Mouse (Mus musculus): Measurements from ENCODE around the gene Efna3. TPM values are rescaled to one million over a fixed set of nuclear protein-coding genes. Genes with fewer than 3 reads are reported as not detected.

The Efna3 gene
- polyA plus RNA-seq, 1 experiment from 2014 or later = 29.2 TPM

GRCm38 (mm10) chr3:89284261-89284660 lies 38.5 kb downstream of the Efna3 start:
- no peaks in the 10 kb centered on the region for H3K36me3 ChIP-seq (ENCODE audit: control insufficient read depth, insufficient read depth, low read length)
- ATAC-seq (ENCODE audit: low FRiP score, low TSS enrichment) (no peak), DNase-seq (ENCODE audit: low spot score) (no peak)
- H3K9ac ChIP-seq (ENCODE audit: low read length) = no peak overlapping the region
- H3K4me2 ChIP-seq (replicated peaks; ENCODE audit: low read depth) = no peak overlapping the region
- no peak overlapping the region for H3K27ac ChIP-seq (replicated peaks)
- 0 out of 2 replicates have a peak, but pooled peaks cover 4% of the 10 kb centered on the region for H3K4me1 ChIP-seq (replicated peaks; ENCODE audit: control insufficient read depth, insufficient read depth)
- no peaks in the 10 kb centered on the region for H3K9me3 ChIP-seq (ENCODE audit: control insufficient read depth, low read length)
- no peak overlapping the region for H3K4me3 ChIP-seq (ENCODE audit: low read depth, low read length)
- no peaks in the 10 kb centered on the region for H3K27me3 ChIP-seq (ENCODE audit: control insufficient read depth, insufficient read depth, low read length)
- 80% methylated on average over 3 of the region's 3 CpGs for WGBS
- TF ChIP-seq EP300 (optimal IDR thresholded peaks at IDR 0.05) = no peak
- TF ChIP-seq CTCF (IDR thresholded peaks at IDR 0.05; ENCODE audit: low read depth) = no peak

- H3K4me2 ChIP-seq (replicated peaks; ENCODE audit: low read depth) = no peak overlapping the region
- ATAC-seq (ENCODE audit: low FRiP score, low TSS enrichment) = no peak
Observed at GRCm38 (mm10) chr3:89282291-89282643, 40.5 kb downstream of the Efna3 start.

GRCm38 (mm10) chr3:89281579-89282290 lies 41.0 kb downstream of the Efna3 start:
- Histone ChIP-seq H3K36me3 (ENCODE audit: control insufficient read depth, insufficient read depth, low read length) (no peaks in the 10 kb centered on the region), H3K4me1 (replicated peaks; ENCODE audit: control insufficient read depth, insufficient read depth) (peaks cover 11% of the 10 kb centered on the region; the same call in 1 of the 2 replicates), H3K9me3 (ENCODE audit: control insufficient read depth, low read length) (no peaks in the 10 kb centered on the region), H3K27me3 (ENCODE audit: control insufficient read depth, insufficient read depth, low read length) (no peaks in the 10 kb centered on the region), H3K4me3 (ENCODE audit: low read depth, low read length) (peak overlapping the region; percentile 67; the same call in 1 of the 2 replicates), H3K4me2 (replicated peaks; ENCODE audit: low read depth) (peak overlapping the region; percentile 91), H3K27ac (replicated peaks) (peak overlapping the region; percentile 96), H3K9ac (ENCODE audit: low read length) (peak overlapping the region; percentile 89)
- DNase-seq (ENCODE audit: low spot score) (peak; percentile 88), ATAC-seq (ENCODE audit: low FRiP score, low TSS enrichment) (no peak)
- peak; percentile 96 for TF ChIP-seq CTCF (IDR thresholded peaks at IDR 0.05; ENCODE audit: low read depth)
- TF ChIP-seq EP300 (optimal IDR thresholded peaks at IDR 0.05) = no peak
- WGBS = 13% methylated on average over 20 of the region's 20 CpGs

More at GRCm38 (mm10) chr3:89282291-89282643, 40.5 kb downstream of the Efna3 start:
- H3K27ac ChIP-seq (replicated peaks) = no peak overlapping the region
- no peaks in the 10 kb centered on the region for H3K9me3 ChIP-seq (ENCODE audit: control insufficient read depth, low read length)
- no peak for TF ChIP-seq CTCF (IDR thresholded peaks at IDR 0.05; ENCODE audit: low read depth)
- no peak for TF ChIP-seq EP300 (optimal IDR thresholded peaks at IDR 0.05)
- H3K4me3 ChIP-seq (ENCODE audit: low read depth, low read length) = no peak overlapping the region
- H3K9ac ChIP-seq (ENCODE audit: low read length) = no peak overlapping the region
- H3K27me3 ChIP-seq (ENCODE audit: control insufficient read depth, insufficient read depth, low read length) = no peaks in the 10 kb centered on the region
- DNase-seq (ENCODE audit: low spot score) = no peak
- peaks cover 7% of the 10 kb centered on the region; the same call in 1 of the 2 replicates for H3K4me1 ChIP-seq (replicated peaks; ENCODE audit: control insufficient read depth, insufficient read depth)
- 29% methylated on average over 4 of the region's 4 CpGs for WGBS
- H3K36me3 ChIP-seq (ENCODE audit: control insufficient read depth, insufficient read depth, low read length) = no peaks in the 10 kb centered on the region

GRCm38 (mm10) chr3:89280606-89281511 lies 41.9 kb downstream of the Efna3 start, which contains the start of gene Efna1:
Gene Efna1 (minus strand): TSS chr3:89281142.
- Histone ChIP-seq H3K4me2 (replicated peaks; ENCODE audit: low read depth) (peak within 1 kb of the TSS; percentile 91), H3K27ac (replicated peaks) (peak within 1 kb of the TSS; percentile 96), H3K9ac (ENCODE audit: low read length) (peak within 1 kb of the TSS; percentile 89), H3K4me3 (ENCODE audit: low read depth, low read length) (peak within 1 kb of the TSS; percentile 67), H3K36me3 (ENCODE audit: control insufficient read depth, insufficient read depth, low read length) (no peaks in the 10 kb centered on the region; the same call in 1 of the 2 replicates), H3K27me3 (ENCODE audit: control insufficient read depth, insufficient read depth, low read length) (no peaks in the 10 kb centered on the region), H3K9me3 (ENCODE audit: control insufficient read depth, low read length) (no peaks in the 10 kb centered on the region), H3K4me1 (replicated peaks; ENCODE audit: control insufficient read depth, insufficient read depth) (peaks cover 11% of the 10 kb centered on the region; the same call in 1 of the 2 replicates)
- TF ChIP-seq EP300 (optimal IDR thresholded peaks at IDR 0.05) (no peak), CTCF (IDR thresholded peaks at IDR 0.05; ENCODE audit: low read depth) (no peak)
- peak; percentile 83 for ATAC-seq (ENCODE audit: low FRiP score, low TSS enrichment)
- DNase-seq (ENCODE audit: low spot score) = peak; percentile 93
- WGBS = under 1% methylated on average over 51 of the region's 52 CpGs

- TF ChIP-seq CTCF (IDR thresholded peaks at IDR 0.05; ENCODE audit: low read depth) = 0 out of 2 replicates have a peak, but pooled peaks have one; percentile 5
- TF ChIP-seq EP300 (optimal IDR thresholded peaks at IDR 0.05) = no peak
- Histone ChIP-seq H3K4me1 (replicated peaks; ENCODE audit: control insufficient read depth, insufficient read depth) (peaks cover 11% of the 10 kb centered on the region; the same call in 1 of the 2 replicates), H3K27me3 (ENCODE audit: control insufficient read depth, insufficient read depth, low read length) (no peaks in the 10 kb centered on the region), H3K4me3 (ENCODE audit: low read depth, low read length) (peak overlapping the region; percentile 67), H3K9ac (ENCODE audit: low read length) (peak overlapping the region; percentile 89), H3K36me3 (ENCODE audit: control insufficient read depth, insufficient read depth, low read length) (no peaks in the 10 kb centered on the region; the same call in 1 of the 2 replicates), H3K9me3 (ENCODE audit: control insufficient read depth, low read length) (no peaks in the 10 kb centered on the region), H3K27ac (replicated peaks) (peak overlapping the region; percentile 96), H3K4me2 (replicated peaks; ENCODE audit: low read depth) (peak overlapping the region; percentile 91)
- peak; percentile 11 for ATAC-seq (ENCODE audit: low FRiP score, low TSS enrichment)
- peak; percentile 82 for DNase-seq (ENCODE audit: low spot score)
- under 1% methylated on average over 29 of the region's 29 CpGs for WGBS
Observed at GRCm38 (mm10) chr3:89280050-89280605, 42.6 kb downstream of the Efna3 start.

All from stomach, postnatal 0 days (tissue).